Mouse (Mus musculus): Measurements from ENCODE around the gene Zfp316. TPM values are rescaled to one million over a fixed set of nuclear protein-coding genes. Genes with fewer than 3 reads are reported as not detected.

Gene Zfp316
- polyA plus RNA-seq, 1 experiment from 2014 or later = 4.4 TPM

DNA sequence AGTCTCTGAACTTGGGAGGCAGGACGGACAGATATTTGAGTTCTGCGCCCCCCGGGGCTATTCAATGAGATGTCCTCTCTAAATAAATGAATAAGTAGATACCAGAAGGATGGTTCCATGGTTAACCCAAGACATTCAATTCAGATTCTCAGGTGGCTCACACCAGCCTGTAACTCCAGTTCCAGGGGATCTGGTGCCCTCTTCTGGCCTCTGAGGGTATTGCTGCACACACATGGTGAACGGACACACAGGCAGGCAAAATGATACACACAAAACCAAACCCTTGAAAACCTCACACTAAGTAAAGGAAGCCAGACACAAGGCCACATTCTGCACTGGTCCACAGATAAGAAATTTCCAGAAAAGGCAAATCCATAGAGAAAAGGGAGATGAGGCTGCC is 29.9 kb upstream of the Zfp316 start:
- no peak overlapping the region for H3K9ac ChIP-seq
- 91% methylated on average over 4 of the region's 4 CpGs for WGBS
- peaks cover 5% of the 10 kb centered on the region; the same call in 1 of the 2 replicates for H3K9me3 ChIP-seq
- peaks cover 63% of the 10 kb centered on the region for H3K36me3 ChIP-seq
- no peak overlapping the region for H3K27ac ChIP-seq
- H3K4me1 ChIP-seq = no peaks in the 10 kb centered on the region
- peaks cover 4% of the 10 kb centered on the region for H3K27me3 ChIP-seq
- H3K4me3 ChIP-seq = no peak overlapping the region
- H3K4me2 ChIP-seq (replicated peaks) = no peak overlapping the region
- no peak for ATAC-seq (ENCODE audit: low FRiP score, low read depth)

DNA sequence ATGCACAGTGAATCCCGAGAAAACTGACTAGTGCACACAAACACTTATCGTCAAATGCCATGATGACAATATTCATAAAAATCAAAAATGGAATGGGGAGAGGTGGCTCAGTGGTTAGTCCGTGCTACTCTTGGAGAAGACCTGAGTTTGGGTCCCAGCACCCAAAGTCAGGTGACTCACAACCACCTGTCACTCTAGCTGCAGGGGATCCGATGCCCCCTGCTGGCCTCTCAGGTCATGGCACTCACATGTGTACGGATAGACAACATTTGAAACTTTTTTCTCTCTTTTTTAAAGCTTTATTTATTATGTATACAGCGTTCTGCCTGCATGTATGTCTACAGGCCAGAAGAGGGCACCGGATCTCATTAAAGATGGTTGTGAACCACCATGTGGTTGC is 28.6 kb upstream of the Zfp316 start:
- Histone ChIP-seq H3K9ac (no peak overlapping the region), H3K27ac (no peak overlapping the region), H3K4me2 (replicated peaks) (no peak overlapping the region), H3K4me3 (no peak overlapping the region), H3K9me3 (peaks cover 6% of the 10 kb centered on the region; the same call in 1 of the 2 replicates), H3K4me1 (peaks cover 7% of the 10 kb centered on the region), H3K27me3 (peaks cover 17% of the 10 kb centered on the region), H3K36me3 (peaks cover 52% of the 10 kb centered on the region)
- WGBS = 92% methylated on average over 7 of the region's 7 CpGs
- no peak for ATAC-seq (ENCODE audit: low FRiP score, low read depth)

DNA sequence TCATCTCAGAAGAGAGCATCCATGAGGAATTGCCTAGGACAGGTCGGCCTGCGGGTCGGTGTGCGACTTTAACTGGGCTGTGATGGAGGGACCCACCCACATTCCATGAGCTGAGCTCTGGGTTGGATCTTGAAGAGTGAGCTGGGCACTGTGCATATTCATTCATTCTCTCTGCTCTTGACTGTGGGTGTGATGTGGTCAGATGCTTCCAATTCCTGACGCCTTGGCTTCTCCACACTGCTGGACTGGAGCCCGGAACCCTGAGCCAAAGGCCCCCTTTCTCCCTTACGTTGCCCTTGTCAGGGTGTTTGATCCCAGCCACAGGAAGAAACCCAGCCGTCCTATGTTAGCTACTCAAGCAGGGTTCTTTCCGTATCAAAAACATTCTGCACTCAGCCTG is 28.2 kb upstream of the Zfp316 start:
- H3K4me1 ChIP-seq = peaks cover 11% of the 10 kb centered on the region
- peaks cover 6% of the 10 kb centered on the region; the same call in 1 of the 2 replicates for H3K9me3 ChIP-seq
- no peak overlapping the region for H3K9ac ChIP-seq
- peaks cover 21% of the 10 kb centered on the region for H3K27me3 ChIP-seq
- H3K27ac ChIP-seq = no peak overlapping the region
- H3K4me2 ChIP-seq (replicated peaks) = no peak overlapping the region
- H3K4me3 ChIP-seq = no peak overlapping the region
- WGBS = 91% methylated on average over 9 of the region's 9 CpGs
- H3K36me3 ChIP-seq = peaks cover 48% of the 10 kb centered on the region
- no peak for ATAC-seq (ENCODE audit: low FRiP score, low read depth)

DNA sequence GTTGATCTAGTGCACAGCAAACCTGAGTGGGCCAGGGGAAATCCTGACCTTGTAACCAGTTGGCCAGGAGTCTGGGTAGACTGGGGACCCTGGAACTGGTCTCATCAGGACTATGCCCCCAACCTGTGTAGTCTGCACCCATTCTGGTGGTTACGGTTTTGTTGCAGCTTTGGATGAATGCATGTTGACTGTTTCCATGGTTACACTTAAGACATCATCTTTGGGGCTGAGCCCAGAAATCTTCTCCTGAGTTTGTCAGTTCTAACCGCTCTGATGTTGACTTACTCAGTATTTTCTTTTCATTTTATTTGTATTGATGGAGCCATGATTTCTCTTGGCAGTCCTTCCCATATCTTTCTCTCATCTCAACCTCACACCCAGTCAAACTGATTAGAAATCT is 25.5 kb upstream of the Zfp316 start:
- 87% methylated on average over 2 of the region's 2 CpGs for WGBS
- no peak overlapping the region for H3K4me2 ChIP-seq (replicated peaks)
- no peak overlapping the region for H3K4me3 ChIP-seq
- peaks cover 21% of the 10 kb centered on the region for H3K36me3 ChIP-seq
- no peak overlapping the region for H3K9ac ChIP-seq
- peaks cover 6% of the 10 kb centered on the region; the same call in 1 of the 2 replicates for H3K9me3 ChIP-seq
- peaks cover 48% of the 10 kb centered on the region for H3K27me3 ChIP-seq
- no peak for ATAC-seq (ENCODE audit: low FRiP score, low read depth)
- H3K27ac ChIP-seq = no peak overlapping the region
- H3K4me1 ChIP-seq = peaks cover 18% of the 10 kb centered on the region

DNA sequence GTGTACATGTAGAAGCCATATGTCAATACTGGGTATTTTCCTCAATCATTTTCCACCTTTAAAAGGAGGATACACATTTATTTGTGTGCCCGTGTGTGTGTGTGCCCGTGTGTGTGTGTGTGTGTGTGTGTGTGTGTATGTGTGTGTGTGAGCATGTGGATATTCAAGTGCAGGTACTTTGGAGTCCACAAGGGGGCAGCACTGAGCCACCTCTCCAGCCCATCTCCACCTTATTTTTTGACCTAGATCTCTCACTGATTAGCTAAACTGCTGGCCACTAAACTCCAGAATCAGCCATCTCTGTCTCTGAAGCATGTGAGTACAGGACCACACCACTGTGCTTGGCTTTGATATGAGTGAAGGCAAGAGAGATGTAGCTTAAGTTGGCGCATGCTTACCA is 25.0 kb upstream of the Zfp316 start:
- H3K27me3 ChIP-seq = peaks cover 53% of the 10 kb centered on the region

DNA sequence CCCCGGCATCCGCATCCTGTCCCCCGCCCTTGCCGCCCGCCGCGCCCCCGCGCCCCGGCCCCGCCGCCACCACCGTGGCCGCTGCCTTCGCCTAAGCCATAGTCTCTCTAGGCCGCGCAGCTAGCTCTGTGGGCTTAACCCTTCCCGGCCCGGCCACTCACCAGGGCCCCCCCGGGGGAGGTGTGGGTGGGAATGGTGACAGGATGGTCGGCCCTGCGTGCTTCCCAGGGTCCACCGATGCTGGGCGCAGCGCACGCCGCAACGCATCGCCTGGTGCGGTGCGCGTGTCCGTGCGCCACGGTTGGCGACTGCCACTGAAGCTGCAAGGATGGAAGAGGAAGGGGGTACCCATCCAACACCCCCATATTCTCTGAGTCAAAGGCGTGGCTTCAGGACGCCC is 23.6 kb upstream of the Zfp316 start, which contains the start of gene Zfp853:
Gene Zfp853 (minus strand): TSS at position 220 of the 400 bp plus-strand sequence.
- no peak within 1 kb of the TSS for H3K27ac ChIP-seq

More for the DNA sequence above, 25.0 kb upstream of the Zfp316 start:
- peaks cover 18% of the 10 kb centered on the region for H3K4me1 ChIP-seq
- H3K9me3 ChIP-seq = peaks cover 6% of the 10 kb centered on the region; the same call in 1 of the 2 replicates
- no peak for ATAC-seq (ENCODE audit: low FRiP score, low read depth)
- H3K36me3 ChIP-seq = peaks cover 17% of the 10 kb centered on the region
- no peak overlapping the region for H3K27ac ChIP-seq
- no peak overlapping the region for H3K9ac ChIP-seq
- WGBS = 94% methylated on average over 3 of the region's 3 CpGs
- no peak overlapping the region for H3K4me2 ChIP-seq (replicated peaks)
- H3K4me3 ChIP-seq = no peak overlapping the region

DNA sequence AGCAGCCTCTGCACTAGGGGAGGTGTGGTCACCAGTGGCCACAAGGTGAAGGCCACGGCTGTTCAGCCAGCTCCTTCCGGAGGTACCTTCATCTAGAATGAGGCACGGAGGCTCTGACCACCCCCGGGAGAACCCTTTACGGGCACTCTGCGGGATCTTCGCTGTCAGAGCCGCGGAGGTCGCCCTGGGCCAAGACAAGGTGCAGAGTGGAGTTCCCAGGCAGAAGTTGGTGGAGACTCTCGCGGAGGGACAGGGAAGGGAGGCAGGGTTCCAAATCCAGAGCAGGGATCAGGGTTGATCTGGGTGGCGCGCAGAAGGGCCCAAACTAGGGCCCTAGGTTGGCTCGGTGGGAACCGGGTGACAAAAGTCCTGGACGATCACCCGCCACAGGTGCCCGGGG is 23.1 kb upstream of the Zfp316 start:
- Histone ChIP-seq H3K9ac (peak overlapping the region; percentile 72), H3K9me3 (peaks cover 6% of the 10 kb centered on the region; the same call in 1 of the 2 replicates), H3K27ac (no peak overlapping the region), H3K4me3 (peak overlapping the region; percentile 59), H3K4me2 (replicated peaks) (peak overlapping the region; percentile 84), H3K4me1 (peaks cover 29% of the 10 kb centered on the region), H3K27me3 (peaks cover 72% of the 10 kb centered on the region), H3K36me3 (peaks cover 8% of the 10 kb centered on the region; the same call in 1 of the 2 replicates)
- no peak for ATAC-seq (ENCODE audit: low FRiP score, low read depth)
- 2% methylated on average over 19 of the region's 19 CpGs for WGBS

More for the DNA sequence above, 23.6 kb upstream of the Zfp316 start, which contains the start of gene Zfp853:
- peak within 1 kb of the TSS; percentile 84 for H3K4me2 ChIP-seq (replicated peaks)
- WGBS = 4% methylated on average over 36 of the region's 38 CpGs
- no peak for ATAC-seq (ENCODE audit: low FRiP score, low read depth)
- H3K9me3 ChIP-seq = peaks cover 6% of the 10 kb centered on the region; the same call in 1 of the 2 replicates
- H3K36me3 ChIP-seq = peaks cover 10% of the 10 kb centered on the region; the same call in 1 of the 2 replicates
- H3K4me3 ChIP-seq = peak within 1 kb of the TSS; percentile 59
- H3K27me3 ChIP-seq = peaks cover 67% of the 10 kb centered on the region
- peaks cover 24% of the 10 kb centered on the region for H3K4me1 ChIP-seq
- peak within 1 kb of the TSS; percentile 72 for H3K9ac ChIP-seq

DNA sequence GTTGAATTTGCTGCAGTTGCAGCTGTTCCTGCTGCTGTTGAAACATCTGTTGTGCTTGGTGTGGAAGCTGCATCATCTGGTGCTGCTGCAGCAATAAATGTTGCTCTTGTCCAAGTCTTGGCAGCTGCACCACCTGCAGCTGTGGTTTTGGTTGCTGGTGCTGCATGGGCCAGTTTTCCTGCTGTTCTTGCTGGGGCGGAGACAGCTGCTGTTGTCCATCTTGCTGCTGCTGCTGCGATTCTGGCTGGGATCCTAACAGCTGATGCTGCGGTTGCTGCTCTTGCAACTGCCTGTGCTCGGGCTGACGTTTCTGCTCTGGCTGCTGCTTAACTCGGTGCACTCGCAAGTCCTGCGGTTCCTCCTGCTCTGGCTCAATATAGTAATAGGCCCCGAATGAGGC is 19.5 kb upstream of the Zfp316 start:
- no peak overlapping the region for H3K4me3 ChIP-seq
- H3K4me2 ChIP-seq (replicated peaks) = no peak overlapping the region
- peaks cover 100% of the 10 kb centered on the region for H3K27me3 ChIP-seq
- WGBS = 74% methylated on average over 9 of the region's 9 CpGs
- H3K4me1 ChIP-seq = peaks cover 33% of the 10 kb centered on the region
- H3K36me3 ChIP-seq = peaks cover 8% of the 10 kb centered on the region; the same call in 1 of the 2 replicates
- H3K9ac ChIP-seq = no peak overlapping the region
- no peak overlapping the region for H3K27ac ChIP-seq
- no peak for ATAC-seq (ENCODE audit: low FRiP score, low read depth)
- H3K9me3 ChIP-seq = no peaks in the 10 kb centered on the region

DNA sequence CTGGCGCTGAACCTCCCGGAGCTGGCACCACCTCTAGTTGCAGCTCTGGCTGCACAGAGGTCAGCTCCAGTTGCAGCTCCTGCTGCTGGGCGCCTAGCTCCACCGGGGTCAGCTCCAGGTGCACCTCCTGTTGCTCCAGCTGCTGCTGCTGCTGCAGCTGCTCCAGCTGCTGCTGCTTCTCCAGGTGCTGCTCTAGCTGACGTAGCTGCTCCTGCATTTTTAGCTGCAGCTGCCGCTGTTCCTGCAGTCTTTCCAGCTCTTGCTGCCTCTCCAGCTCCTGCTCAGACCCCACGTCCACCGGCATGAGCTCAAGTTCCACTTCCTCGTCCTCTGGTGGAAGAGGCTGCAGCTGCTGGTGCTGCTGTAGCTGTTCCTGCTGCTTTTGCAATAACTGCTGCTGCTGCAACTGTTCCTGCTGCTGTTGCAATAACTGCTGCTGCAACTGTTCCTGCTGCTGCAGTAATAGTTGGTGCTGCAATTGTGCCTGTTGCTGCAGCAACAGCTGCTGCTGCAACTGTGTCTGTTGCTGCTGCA is 18.6 kb upstream of the Zfp316 start:
- peak overlapping the region; percentile 59 for H3K4me2 ChIP-seq (replicated peaks)

DNA sequence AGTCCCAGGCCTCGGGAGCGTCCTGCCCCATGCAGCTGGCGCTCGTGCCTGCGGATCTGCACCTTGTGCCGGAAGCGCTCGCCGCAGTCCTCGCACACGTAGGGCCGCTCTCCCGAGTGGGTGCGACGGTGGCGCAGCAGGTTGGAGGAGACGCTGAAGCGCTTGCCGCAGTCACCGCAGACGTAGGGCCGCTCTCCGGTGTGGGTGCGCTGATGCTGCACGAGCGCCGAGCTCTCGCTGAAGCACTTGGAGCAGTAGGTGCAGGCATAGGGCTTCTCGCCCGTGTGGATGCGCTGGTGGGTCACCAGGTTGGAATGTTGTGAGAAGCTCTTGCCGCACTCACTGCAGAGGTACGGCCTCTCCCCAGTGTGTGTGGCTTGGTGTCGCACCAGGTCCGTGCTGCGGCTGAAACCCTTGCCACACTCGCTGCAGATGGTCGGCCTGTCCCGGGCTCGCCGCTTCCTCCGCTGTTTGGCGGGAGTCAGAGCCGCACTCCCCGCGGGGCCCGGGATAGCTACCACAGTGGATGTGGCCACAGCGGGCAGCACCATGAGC is 18.0 kb upstream of the Zfp316 start:
- peak overlapping the region; percentile 21; the same call in 1 of the 2 replicates for H3K9ac ChIP-seq
- WGBS = 2% methylated on average over 48 of the region's 48 CpGs
- H3K27me3 ChIP-seq = peaks cover 97% of the 10 kb centered on the region
- no peak overlapping the region for H3K27ac ChIP-seq
- no peaks in the 10 kb centered on the region for H3K9me3 ChIP-seq
- peaks cover 21% of the 10 kb centered on the region for H3K4me1 ChIP-seq
- peak overlapping the region; percentile 35 for H3K4me3 ChIP-seq
- peak overlapping the region; percentile 59 for H3K4me2 ChIP-seq (replicated peaks)
- peak; percentile 18; the same call in 1 of the 2 replicates for ATAC-seq (ENCODE audit: low FRiP score, low read depth)
- peaks cover 8% of the 10 kb centered on the region; the same call in 1 of the 2 replicates for H3K36me3 ChIP-seq

More for the DNA sequence above, 18.6 kb upstream of the Zfp316 start:
- H3K36me3 ChIP-seq = peaks cover 8% of the 10 kb centered on the region; the same call in 1 of the 2 replicates
- peaks cover 97% of the 10 kb centered on the region for H3K27me3 ChIP-seq
- peak overlapping the region; percentile 21; the same call in 1 of the 2 replicates for H3K9ac ChIP-seq
- H3K9me3 ChIP-seq = no peaks in the 10 kb centered on the region
- no peak for ATAC-seq (ENCODE audit: low FRiP score, low read depth)
- no peak overlapping the region for H3K27ac ChIP-seq
- peak overlapping the region; percentile 35 for H3K4me3 ChIP-seq
- WGBS = 9% methylated on average over 9 of the region's 9 CpGs
- H3K4me1 ChIP-seq = peaks cover 27% of the 10 kb centered on the region

DNA sequence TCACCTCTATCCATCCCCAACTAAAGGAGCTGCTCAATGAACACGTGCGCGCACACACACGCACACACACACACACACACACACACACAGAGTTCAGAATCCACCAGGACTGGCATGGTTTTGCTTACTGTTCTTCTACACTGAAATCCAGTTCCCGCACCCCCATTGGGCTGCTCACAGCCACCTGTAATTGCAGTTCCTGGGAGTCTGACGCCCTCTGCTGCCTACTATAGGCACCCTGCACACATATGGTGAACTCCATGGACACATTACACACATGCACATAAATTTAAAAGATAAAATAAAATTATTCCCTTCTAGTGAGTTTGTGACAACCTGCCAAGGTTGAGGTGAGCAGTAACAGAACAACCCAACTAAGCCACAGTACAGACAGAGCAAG is 14.9 kb upstream of the Zfp316 start:
- H3K36me3 ChIP-seq = peaks cover 8% of the 10 kb centered on the region; the same call in 1 of the 2 replicates
- H3K9ac ChIP-seq = no peak overlapping the region
- H3K4me3 ChIP-seq = no peak overlapping the region
- H3K27ac ChIP-seq = no peak overlapping the region
- no peak for ATAC-seq (ENCODE audit: low FRiP score, low read depth)
- H3K9me3 ChIP-seq = no peaks in the 10 kb centered on the region
- WGBS = 41% methylated on average over 6 of the region's 6 CpGs
- peaks cover 86% of the 10 kb centered on the region for H3K27me3 ChIP-seq
- H3K4me2 ChIP-seq (replicated peaks) = no peak overlapping the region
- peaks cover 16% of the 10 kb centered on the region for H3K4me1 ChIP-seq

DNA sequence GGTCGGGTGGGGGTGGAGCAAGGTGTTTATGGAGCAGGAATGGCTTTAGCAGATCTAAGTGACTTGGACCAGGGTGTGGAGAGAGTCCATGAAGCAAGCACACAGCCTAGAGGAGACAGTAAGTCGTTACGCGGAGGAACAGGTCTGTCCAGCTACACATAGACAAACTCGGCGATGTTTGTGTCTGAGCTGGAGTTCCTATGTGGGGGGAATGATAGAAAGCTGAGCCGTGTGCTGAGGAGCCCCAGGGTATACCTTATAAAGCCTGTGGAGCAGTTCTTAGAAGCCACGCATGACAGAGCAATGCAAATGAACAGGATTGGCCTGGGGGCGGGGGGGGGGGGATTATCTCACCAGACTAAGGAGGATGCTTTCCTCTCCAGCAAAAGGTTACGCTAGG is 9.4 kb upstream of the Zfp316 start:
- Histone ChIP-seq H3K9me3 (no peaks in the 10 kb centered on the region), H3K4me3 (no peak overlapping the region), H3K36me3 (no peaks in the 10 kb centered on the region), H3K9ac (no peak overlapping the region), H3K4me2 (replicated peaks) (no peak overlapping the region), H3K4me1 (no peaks in the 10 kb centered on the region), H3K27me3 (peaks cover 71% of the 10 kb centered on the region), H3K27ac (no peak overlapping the region)
- no peak for ATAC-seq (ENCODE audit: low FRiP score, low read depth)
- 41% methylated on average over 10 of the region's 10 CpGs for WGBS
